Mouse (Mus musculus) spleen, adult 2 months (tissue): ENCODE measurements around the gene Atp8a1.

Experiments
- CTCF ChIP-seq: fragments of 200-500 bp; IDR thresholded peaks from 2 replicates; pipeline ENCODE4 v1.5.1; 2011; ENCODE audit warnings: mild to moderate bottlenecking, inconsistent platforms; ENCODE audit not compliant: insufficient read depth, insufficient read length, insufficient replicate concordance; ENCODE audit errors: extremely low read depth
- POLR2A ChIP-seq: fragments of 200-500 bp; IDR thresholded peaks from 2 replicates; pipeline ENCODE4 v1.6.1; 2011; ENCODE audit warnings: low read depth, low read length, inconsistent platforms

DNA sequence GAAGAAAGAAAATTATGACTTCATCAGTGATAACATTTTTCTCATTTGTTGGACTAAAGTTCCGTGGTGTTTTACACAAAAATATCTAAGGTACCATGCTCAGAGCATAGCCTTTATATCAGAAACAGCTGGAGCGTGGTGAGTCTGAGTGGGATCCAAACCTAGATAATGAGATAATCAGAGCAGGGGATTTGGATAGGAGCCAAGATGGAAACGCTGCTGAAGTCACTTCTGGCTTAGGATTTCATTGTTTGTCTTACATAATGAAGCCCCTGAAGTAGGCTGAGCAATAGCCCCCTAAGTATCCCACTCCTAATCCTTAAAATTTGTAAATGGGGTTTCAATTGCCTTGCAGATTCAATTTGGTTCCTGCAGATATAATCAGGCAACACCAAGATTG lies 24.2 kb upstream of the Atp8a1 start:
- no peak for TF ChIP-seq POLR2A
- TF ChIP-seq CTCF, result no peak
